Mouse (Mus musculus): Measurements from ENCODE around the gene Cacna1f.

Cacna1f gene

GRCm38 (mm10) chrX:7632560-7632959 lies 25.7 kb downstream of the Cacna1f start:
- no peak for DNase-seq (ENCODE audit: low read depth, low spot score)

- no peak for DNase-seq (ENCODE audit: low read depth, low spot score)
These were observed 28.2 kb downstream of the Cacna1f start for GRCm38 (mm10) chrX:7635101-7635500.

GRCm38 (mm10) chrX:7638401-7639091 lies 31.7 kb downstream of the Cacna1f start, which contains the start of gene Syp:
TSS of gene Syp (plus strand) at chrX:7638471.
- peak; percentile 92 for DNase-seq (ENCODE audit: low read depth, low spot score)

DNA sequence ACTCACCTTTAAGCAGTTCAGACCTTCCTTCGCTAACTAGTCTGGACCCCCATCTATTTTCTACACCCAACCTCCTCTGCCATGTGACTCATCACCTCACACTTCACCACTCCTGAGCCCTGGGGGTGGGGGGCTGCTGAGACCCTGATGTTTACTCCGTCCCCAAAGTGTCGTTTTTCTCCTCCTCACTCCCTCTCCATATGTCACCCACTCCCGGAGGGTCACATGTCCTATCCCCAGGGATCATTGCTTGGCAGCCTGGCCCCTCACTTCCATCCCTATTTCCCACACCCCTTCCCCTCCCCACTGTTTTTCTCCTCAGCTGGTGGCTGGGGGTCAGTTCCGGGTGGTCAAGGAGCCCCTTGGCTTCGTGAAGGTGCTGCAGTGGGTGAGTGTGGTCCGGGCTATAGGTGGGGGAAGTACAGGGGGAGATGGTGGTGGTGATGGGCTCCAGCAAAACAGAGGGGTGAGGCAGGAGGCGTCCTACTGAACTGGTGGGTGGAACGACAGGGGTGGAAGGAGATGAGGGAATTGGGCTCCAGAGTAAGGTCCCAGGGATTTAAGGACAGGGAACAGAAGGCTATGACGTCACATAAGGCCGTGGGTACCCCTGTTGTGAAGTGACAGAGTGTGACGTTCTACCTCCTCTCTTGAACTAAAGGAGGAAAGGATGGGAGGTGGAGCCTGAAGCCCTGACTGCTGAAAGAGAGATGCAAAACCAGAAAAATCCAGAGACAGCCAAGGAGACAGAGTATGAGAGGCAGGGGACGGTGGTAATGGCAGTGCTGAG lies 32.8 kb downstream of the Cacna1f start:
- no peak for DNase-seq (ENCODE audit: low read depth, low spot score)

- DNase-seq (ENCODE audit: low read depth, low spot score): no peak
These were observed 33.9 kb downstream of the Cacna1f start for GRCm38 (mm10) chrX:7640785-7641184.

GRCm38 (mm10) chrX:7645349-7645748 lies 38.5 kb downstream of the Cacna1f start:
- DNase-seq (ENCODE audit: low read depth, low spot score): peak; percentile 84

- peak; percentile 95 for DNase-seq (ENCODE audit: low read depth, low spot score)
These were observed 41.9 kb downstream of the Cacna1f start for GRCm38 (mm10) chrX:7648671-7649304.

- DNase-seq (ENCODE audit: low read depth, low spot score): peak; percentile 46
These were observed 50.3 kb downstream of the Cacna1f start, which contains the start of gene Prickle3 for GRCm38 (mm10) chrX:7657221-7657639. TSS of gene Prickle3 (plus strand) at chrX:7657260.

DNA sequence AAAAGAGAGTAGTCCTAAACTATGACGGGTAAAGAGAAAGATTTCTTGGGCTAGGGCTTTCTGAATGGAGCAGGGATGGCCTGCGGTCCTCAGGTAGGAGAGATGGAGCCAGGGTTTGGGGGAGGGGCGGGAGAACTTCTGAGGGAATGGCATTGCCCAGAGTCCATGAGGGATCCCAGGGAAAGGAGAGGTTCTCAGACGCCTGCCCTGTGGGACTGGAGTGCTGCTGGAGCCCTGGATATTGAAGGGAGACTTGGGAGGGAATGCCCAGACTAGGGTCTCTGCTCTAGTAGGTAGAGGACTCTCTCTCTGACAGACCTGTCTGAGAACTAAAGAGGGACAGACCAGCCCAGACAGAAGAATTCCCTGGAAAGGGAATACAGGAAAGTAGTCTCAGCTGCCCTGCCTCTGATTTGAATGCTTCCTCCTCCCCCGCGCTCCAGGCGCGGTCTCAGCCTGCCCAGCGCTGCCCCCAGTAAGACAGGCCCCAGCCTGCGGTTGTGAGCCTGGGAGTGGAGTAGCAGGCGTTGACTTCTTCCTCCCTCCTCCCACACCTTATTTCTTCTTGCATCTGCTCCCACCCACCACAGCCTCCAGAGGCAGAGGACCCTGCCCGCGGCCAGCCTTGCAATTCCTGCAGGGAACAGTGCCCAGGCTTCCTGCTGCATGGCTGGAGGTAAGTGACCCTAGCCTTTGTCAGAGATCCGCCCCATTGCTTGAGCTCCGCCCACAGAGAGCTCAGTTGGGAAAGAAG lies 51.3 kb downstream of the Cacna1f start:
- DNase-seq (ENCODE audit: low read depth, low spot score): peak; percentile 62

- DNase-seq (ENCODE audit: low read depth, low spot score): peak; percentile 42
These were observed 52.1 kb downstream of the Cacna1f start for GRCm38 (mm10) chrX:7658785-7659589.

DNA sequence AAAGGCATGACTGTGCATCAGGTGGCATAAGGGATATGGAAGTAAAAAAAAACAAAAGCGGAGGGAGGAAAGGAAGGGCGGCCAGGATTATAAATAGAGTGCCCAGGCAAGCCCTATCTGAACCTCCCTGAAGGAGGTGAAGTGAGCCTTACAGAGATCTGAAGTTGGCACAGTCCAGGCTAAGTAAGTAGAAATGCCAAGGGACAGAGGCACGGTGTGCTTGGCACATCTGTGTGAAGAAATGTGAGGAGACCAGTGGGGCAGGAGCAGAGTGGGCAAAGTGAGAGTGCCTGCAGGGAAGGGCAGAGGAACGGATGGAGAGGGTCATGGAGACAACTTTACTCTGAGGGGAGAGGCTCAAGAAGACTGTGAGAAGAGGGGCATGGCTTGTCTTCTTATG lies 54.2 kb downstream of the Cacna1f start:
- no peak for DNase-seq (ENCODE audit: low read depth, low spot score)

GRCm38 (mm10) chrX:7662936-7663335 lies 56.1 kb downstream of the Cacna1f start:
- DNase-seq (ENCODE audit: low read depth, low spot score): no peak

DNA sequence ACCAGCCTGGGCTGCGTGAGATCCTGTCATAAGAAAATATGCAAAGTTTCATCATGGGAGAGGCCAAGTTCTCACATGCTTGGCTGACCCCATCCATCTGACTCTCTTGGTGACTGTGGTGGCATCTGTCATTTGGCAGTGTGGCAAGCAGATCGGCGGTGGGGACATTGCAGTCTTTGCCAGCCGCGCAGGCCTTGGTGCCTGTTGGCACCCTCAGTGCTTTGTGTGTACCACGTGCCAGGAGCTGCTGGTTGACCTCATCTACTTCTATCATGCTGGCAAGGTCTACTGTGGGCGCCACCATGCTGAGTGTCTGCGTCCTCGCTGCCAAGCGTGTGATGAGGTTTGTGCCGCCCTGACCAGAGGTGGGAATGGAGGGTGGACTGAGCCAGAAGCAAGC lies 57.9 kb downstream of the Cacna1f start:
- DNase-seq (ENCODE audit: low read depth, low spot score): no peak

- DNase-seq (ENCODE audit: low read depth, low spot score): no peak
These were observed 59.0 kb downstream of the Cacna1f start for GRCm38 (mm10) chrX:7665739-7666502.

GRCm38 (mm10) chrX:7670390-7670881 lies 63.6 kb downstream of the Cacna1f start:
- peak; percentile 79 for DNase-seq (ENCODE audit: low read depth, low spot score)

DNA sequence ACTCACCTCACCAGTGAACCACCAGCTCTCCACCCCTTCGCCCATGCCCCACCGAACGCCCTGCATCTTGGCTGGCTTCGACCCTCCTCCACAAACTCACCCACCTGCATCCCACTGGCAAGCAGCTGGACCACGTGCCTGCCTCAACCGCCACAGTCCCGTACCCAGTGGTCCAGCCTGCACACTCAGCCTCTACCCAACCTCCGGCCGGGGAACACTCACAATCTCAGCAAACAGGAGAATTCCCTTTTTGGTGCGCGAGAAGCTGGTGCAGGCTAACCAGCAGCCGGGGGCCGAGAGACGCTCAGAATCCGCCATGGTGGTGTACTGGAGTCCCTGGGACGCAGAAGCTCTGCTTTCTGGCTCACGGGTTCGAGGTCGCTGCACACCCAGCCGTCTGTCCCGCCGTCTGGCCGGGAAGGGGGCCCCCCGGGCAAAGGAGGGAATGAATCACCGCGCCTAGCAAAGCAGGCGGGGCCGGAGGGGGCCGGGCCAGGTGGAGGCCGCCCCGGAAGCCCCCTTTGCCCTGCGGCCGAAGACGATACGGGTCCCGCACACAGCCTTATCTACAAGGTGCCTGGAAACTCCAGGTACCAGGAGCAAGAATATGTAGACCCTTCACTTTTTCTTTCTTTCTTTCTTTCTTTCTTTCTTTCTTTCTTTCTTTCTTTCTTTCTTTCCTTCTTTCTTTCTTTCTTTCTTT lies 64.2 kb downstream of the Cacna1f start, which contains the start of gene Plp2:
Gene Plp2 (minus strand): TSS at position 470 of the 703 bp plus-strand sequence.
- DNase-seq (ENCODE audit: low read depth, low spot score): peak; percentile 55

GRCm38 (mm10) chrX:7672739-7673138 lies 65.9 kb downstream of the Cacna1f start:
- no peak for DNase-seq (ENCODE audit: low read depth, low spot score)

DNA sequence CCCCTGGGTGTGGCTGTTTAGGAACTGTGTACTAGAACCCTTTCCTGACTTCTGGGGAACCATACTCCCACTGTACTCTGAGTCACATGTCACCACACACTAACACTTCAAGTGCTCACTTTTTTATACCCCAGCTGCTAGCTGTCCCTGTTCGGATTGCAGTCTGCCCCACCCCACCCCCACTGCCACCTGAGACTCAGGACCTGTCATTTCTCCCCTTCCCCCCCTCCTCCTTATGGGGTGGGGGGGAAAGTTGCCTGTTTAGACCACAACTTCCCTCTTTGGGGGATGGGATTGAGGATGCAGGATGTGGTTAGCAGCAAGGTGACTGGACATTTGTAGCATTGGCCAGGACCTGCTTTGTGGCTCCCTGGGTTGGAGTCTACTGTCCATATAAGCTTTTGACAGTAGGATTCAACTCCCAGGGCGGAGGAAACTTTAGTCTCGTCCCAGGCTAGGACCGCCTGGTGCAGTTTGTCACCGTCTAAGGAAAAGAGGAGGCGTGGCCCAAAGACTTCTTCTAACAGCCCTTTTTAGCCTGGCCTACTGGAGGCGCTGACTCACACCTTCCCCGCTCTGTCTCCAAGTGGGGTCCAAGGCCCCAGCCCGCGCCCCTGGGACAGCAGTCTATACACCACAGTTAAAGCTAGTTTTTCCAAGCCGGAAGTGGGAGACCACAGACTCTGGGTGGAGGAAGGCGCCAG lies 66.8 kb downstream of the Cacna1f start:
- DNase-seq (ENCODE audit: low read depth, low spot score): peak; percentile 76

Measured in ZHBTc4 (cell line).